Mouse (Mus musculus) left cerebral cortex, postnatal 14 days (tissue): Measurements from ENCODE around the gene Camk2d. TPM values are rescaled to one million over a fixed set of nuclear protein-coding genes. Genes with fewer than 3 reads are reported as not detected.

Experiments
- DNase-seq, 2 experiments: peaks; one replicate each; pipeline ENCODE4 v3.0.0; 2021 to 2022; ENCODE audit warnings: low spot score in 2 of 2, mixed read lengths in 1 of 2
- intact Hi-C: fragments of 180-260 bp; cut with DNase I; formaldehyde crosslinking; loops from one replicate; pipeline ENCODE4 v1.15.1; 2025
- total RNA-seq, 2 experiments: library from RNA; stranded (reverse); gene quantifications; 2 replicates each; pipeline ENCODE4 v1.2.3; 2021

The Camk2d gene
- total RNA-seq, 2 experiments from 2014 or later = 150 to 176 TPM

- intact Hi-C loops = no loop called here
- no peak for DNase-seq
These were observed 238.6 kb downstream of the Camk2d start for GRCm38 (mm10) chr3:126834641-126835167.

- intact Hi-C loops = no loop called here
These were observed 246.7 kb downstream of the Camk2d start for GRCm38 (mm10) chr3:126842780-126843179.

GRCm38 (mm10) chr3:126844809-126845208 lies 248.7 kb downstream of the Camk2d start:
- no peak for DNase-seq
- intact Hi-C loops = no loop called here

More at GRCm38 (mm10) chr3:126842780-126843179, 246.7 kb downstream of the Camk2d start:
- no peak for DNase-seq

- peak; percentile 20 to 24 for DNase-seq
- intact Hi-C loops = no loop called here
These were observed 252.0 kb downstream of the Camk2d start for GRCm38 (mm10) chr3:126848081-126848480.

GRCm38 (mm10) chr3:126860442-126860841 lies 264.3 kb downstream of the Camk2d start:
- no peak for DNase-seq
- intact Hi-C loops = no loop called here

GRCm38 (mm10) chr3:126869561-126869960 lies 273.5 kb downstream of the Camk2d start:
- DNase-seq = no peak
- intact Hi-C loops = no loop called here

GRCm38 (mm10) chr3:126870688-126871087 lies 274.6 kb downstream of the Camk2d start:
- intact Hi-C loops = no loop called here
- DNase-seq = no peak

- intact Hi-C loops = no loop called here
- no peak for DNase-seq
These were observed 282.1 kb downstream of the Camk2d start for GRCm38 (mm10) chr3:126878233-126878632.

- intact Hi-C loops = no loop called here
- no peak for DNase-seq
These were observed 290.0 kb downstream of the Camk2d start for GRCm38 (mm10) chr3:126886090-126886489.

GRCm38 (mm10) chr3:126886644-126887043 lies 290.5 kb downstream of the Camk2d start:
- intact Hi-C loops = no loop called here
- DNase-seq = no peak

Other genes starting within 250 kb of the Camk2d start
- 1 to 10 TPM; 1.4 to 1.8 TPM for gene Arsj, start 232.6 kb upstream of the Camk2d start, total RNA-seq